Mouse (Mus musculus): Measurements from ENCODE around the gene Psg29. TPM values are rescaled to one million over a fixed set of nuclear protein-coding genes. Genes with fewer than 3 reads are reported as not detected.

The Psg29 gene
- not detected in 2 replicates for polyA plus RNA-seq (2012; ENCODE audit: low replicate concordance)

DNA sequence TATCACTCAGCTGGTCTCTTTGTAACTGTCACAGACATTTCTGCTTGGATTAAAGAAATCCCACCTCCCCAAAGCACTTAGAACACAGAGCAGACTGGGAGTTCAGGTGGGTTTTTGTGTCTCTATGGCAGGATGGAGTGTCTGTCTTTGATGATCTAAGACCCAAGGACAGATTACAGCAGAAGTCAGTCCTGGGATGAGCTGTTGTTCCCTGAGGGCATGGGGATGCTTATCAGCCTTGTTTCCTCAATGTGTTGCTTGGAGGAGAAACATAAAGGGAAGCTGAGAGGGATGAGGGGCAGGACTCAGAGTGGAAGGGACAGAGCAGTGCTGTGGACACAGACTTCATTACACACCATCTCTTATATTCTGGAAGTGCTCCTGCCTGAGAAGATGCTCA is at the start of gene Psg29:
Gene Psg29, plus strand, starts transcription at position 301 of the 400 bp plus-strand sequence.

Other genes with a start within 250 kb of the Psg29 start
- not detected in 2 replicates for gene Pnmal1, start 243.8 kb upstream of the Psg29 start, polyA plus RNA-seq (2012; ENCODE audit: low replicate concordance)
- 1.1 and 1.4 TPM in 2 replicates for gene Gm42372, start 220.4 kb upstream of the Psg29 start, polyA plus RNA-seq (2012; ENCODE audit: low replicate concordance)
- 0.54 and 0.73 TPM in 2 replicates for gene Ccdc8, start 210.8 kb upstream of the Psg29 start, polyA plus RNA-seq (2012; ENCODE audit: low replicate concordance)
- gene Ppp5c, start 175.6 kb upstream of the Psg29 start, polyA plus RNA-seq (2012; ENCODE audit: low replicate concordance): 89.0 and 144 TPM in 2 replicates
- 0.46 and 0.98 TPM in 2 replicates for gene Hif3a, start 141.1 kb upstream of the Psg29 start, polyA plus RNA-seq (2012; ENCODE audit: low replicate concordance)
- gene Psg16, start 129.4 kb upstream of the Psg29 start, polyA plus RNA-seq (2012; ENCODE audit: low replicate concordance): not detected in 2 replicates
- not detected in 2 replicates for gene Ceacam3, start 53.2 kb upstream of the Psg29 start, polyA plus RNA-seq (2012; ENCODE audit: low replicate concordance)

All from hematopoietic multipotent progenitor cell, adult 10-12 weeks (in vitro differentiated cells).